Mouse (Mus musculus): ENCODE data around the gene Cldn14. TPM values are rescaled to one million over a fixed set of nuclear protein-coding genes. Genes with fewer than 3 reads are reported as not detected.
"Not testable (repeated sequence)": the region's sequence is repeated elsewhere in the genome, so short reads cannot be mapped to it uniquely, and the experiment has no call there.

The Cldn14 gene
- polyA plus RNA-seq, 1 experiment from 2014 or later = 0.91 TPM

DNA sequence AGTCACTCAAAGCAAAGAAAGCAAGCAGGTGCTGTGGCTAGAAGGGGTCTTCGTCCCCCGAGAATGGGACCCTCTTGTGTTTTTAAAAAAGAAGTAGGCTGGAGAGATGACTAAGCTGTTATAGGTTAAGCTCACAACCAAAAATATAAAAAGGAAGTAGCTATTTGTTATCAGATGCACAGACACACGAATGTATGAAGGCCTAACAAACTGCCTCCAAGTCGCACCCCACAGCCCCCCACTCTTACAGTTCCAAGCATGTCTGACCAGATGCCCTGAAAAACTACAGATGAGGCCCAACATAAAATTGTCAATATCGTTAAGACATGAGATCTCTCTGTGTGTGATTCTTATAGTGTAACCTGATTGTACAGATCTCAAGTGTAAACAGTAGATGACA is 23.6 kb upstream of the Cldn14 start:
- H3K36me3 ChIP-seq = no peaks in the 10 kb centered on the region
- H3K27me3 ChIP-seq = 0 out of 2 replicates have a peak, but pooled peaks cover 2% of the 10 kb centered on the region
- H3K9ac ChIP-seq = no peak overlapping the region
- no peak for ATAC-seq (ENCODE audit: low read depth)
- no peaks in the 10 kb centered on the region for H3K4me1 ChIP-seq (replicated peaks)
- H3K4me2 ChIP-seq = no peak overlapping the region
- WGBS (ENCODE audit: insufficient replicate concordance) = 34% methylated on average over 5 of the region's 5 CpGs
- no peak for DNase-seq
- no peak overlapping the region for H3K4me3 ChIP-seq (replicated peaks)
- no peaks in the 10 kb centered on the region for H3K9me3 ChIP-seq (replicated peaks)
- H3K27ac ChIP-seq = no peak overlapping the region

DNA sequence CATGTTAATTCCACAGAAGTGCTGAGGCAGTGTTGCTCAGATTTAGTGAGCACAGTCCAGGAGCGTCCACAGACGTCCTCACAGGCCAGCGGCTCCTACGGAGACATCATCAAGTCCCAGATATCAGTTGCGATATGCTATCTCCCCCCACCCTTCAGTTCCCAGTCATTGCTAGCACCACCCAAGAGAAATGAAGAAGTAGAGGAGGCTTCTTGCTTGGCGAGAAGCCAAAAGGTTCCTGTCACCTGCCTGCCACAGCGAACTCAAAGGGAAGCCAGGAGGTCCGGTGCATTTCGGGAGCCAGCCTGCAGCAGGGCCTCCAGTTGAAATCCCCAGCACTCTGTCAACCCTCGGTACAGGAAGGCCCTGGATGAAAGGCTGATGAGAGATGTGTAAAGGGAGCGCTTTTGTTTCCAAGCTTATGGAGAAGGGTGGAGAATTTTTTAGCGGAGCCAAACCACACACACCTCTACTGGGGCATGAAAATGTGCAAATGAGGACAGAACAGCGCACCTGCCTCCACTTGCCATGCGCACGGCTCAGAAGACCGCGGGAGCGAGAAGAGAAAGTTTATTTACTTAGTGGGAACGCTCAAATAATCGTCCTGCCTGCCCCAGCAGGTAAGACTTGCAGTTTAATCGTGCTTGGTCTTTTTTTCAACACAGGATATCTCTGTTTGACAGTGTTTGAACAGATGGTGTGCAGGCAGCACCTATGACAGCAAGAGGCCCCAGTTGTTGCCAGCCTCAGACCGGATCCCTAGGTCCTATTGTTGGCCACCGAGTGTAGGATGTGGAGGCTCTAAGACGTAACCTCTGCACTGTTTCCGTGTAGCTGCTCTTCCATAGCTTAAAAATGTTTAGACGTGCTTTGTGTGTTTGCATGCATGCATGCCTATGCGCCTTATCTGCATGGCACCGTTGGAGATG is 15.0 kb upstream of the Cldn14 start:
- DNase-seq (no peak), ATAC-seq (ENCODE audit: low read depth) (no peak)
- Histone ChIP-seq H3K9me3 (replicated peaks) (no peaks in the 10 kb centered on the region), H3K4me1 (replicated peaks) (no peaks in the 10 kb centered on the region), H3K4me2 (no peak overlapping the region), H3K36me3 (no peaks in the 10 kb centered on the region), H3K9ac (no peak overlapping the region), H3K4me3 (replicated peaks) (no peak overlapping the region), H3K27me3 (no peaks in the 10 kb centered on the region), H3K27ac (no peak overlapping the region)
- 60% methylated on average over 28 of the region's 28 CpGs for WGBS (ENCODE audit: insufficient replicate concordance)

DNA sequence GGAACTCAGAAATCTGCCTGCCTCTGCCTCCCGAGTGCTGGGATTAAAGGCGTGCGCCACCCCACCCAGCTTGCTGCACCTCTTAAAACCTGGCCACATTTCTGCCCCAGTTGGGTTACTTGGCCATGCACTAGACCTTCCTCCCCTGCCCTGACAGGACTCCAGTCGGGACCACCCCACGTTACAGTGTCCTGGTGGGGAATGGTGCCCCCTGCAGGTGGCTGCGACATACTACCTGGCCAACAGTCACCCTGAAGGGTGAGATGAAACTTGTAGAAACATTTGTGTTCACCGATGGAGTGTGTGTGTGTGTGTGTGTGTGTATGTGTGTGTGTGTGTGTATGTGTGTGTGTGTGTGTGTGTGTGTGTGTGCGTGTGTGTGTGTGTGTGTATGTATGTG is 11.1 kb upstream of the Cldn14 start:
- H3K9ac ChIP-seq; ATAC-seq (ENCODE audit: low read depth); H3K4me3 ChIP-seq (replicated peaks); DNase-seq; H3K36me3 ChIP-seq; H3K27me3 ChIP-seq; H3K27ac ChIP-seq; H3K9me3 ChIP-seq (replicated peaks); H3K4me1 ChIP-seq (replicated peaks); H3K4me2 ChIP-seq: not testable (repeated sequence)
- 51% methylated on average over 7 of the region's 8 CpGs for WGBS (ENCODE audit: insufficient replicate concordance)

DNA sequence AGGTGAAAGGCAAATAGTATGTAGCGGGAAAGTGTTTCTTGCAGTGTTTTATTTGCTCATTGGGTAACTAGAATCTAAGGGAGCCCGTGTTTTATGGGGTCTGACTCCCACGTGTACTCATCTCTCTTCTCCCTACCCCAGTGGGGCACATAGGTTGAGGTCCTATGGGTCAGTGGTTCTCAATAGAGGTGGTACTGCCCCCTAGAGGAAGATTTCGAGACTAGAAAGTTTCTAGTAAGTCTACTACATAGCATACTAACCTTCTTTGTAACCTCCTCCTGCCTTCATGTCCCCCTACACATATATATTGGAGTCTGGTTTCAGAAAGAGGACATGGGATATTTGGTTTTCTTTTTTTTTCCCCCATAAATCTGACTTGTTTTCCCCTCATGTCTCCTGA is 9.3 kb upstream of the Cldn14 start:
- DNase-seq (no peak), ATAC-seq (ENCODE audit: low read depth) (no peak)
- Histone ChIP-seq H3K36me3 (no peaks in the 10 kb centered on the region), H3K27ac (no peak overlapping the region), H3K4me3 (replicated peaks) (no peak overlapping the region), H3K27me3 (no peaks in the 10 kb centered on the region), H3K4me2 (no peak overlapping the region), H3K4me1 (replicated peaks) (peaks cover 9% of the 10 kb centered on the region), H3K9ac (no peak overlapping the region), H3K9me3 (replicated peaks) (no peaks in the 10 kb centered on the region)
- WGBS (ENCODE audit: insufficient replicate concordance) = 48% methylated on average over 4 of the region's 4 CpGs

DNA sequence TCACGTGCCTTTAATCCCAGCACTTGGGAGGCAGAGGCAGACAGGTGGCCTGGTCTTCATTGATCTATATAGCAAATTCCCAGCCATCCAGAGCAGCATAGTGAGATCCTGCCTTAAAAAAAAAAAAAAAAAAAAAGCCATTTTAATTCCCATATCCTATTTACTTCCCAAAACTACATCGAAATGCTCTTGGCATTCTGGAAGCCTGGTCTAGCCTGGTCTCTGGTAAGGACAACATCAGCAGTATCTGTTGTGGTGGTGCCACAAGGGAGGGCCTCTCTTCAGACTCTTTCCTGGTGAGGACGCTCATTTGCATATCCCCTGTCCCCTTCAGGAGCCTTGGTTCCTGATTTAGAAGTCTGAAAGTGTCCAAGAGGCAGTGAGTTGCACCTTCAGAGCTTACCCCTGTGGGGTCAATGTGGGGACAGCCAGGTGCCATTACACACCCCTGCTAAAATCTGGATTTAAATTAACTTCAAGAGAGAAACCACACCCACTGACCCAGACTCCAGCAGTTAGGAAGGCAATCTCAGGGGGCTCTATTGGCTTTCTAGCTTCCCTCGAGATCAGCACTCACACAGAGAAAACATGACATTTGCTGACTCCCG is 6.0 kb upstream of the Cldn14 start:
- no peak overlapping the region for H3K4me2 ChIP-seq
- peaks cover 11% of the 10 kb centered on the region; the same call in 1 of the 2 replicates for H3K27me3 ChIP-seq
- DNase-seq (no peak), ATAC-seq (ENCODE audit: low read depth) (no peak)
- peaks cover 9% of the 10 kb centered on the region for H3K4me1 ChIP-seq (replicated peaks)
- 58% methylated on average over 5 of the region's 5 CpGs for WGBS (ENCODE audit: insufficient replicate concordance)
- no peaks in the 10 kb centered on the region for H3K9me3 ChIP-seq (replicated peaks)
- no peak overlapping the region for H3K27ac ChIP-seq
- H3K36me3 ChIP-seq = no peaks in the 10 kb centered on the region
- no peak overlapping the region for H3K4me3 ChIP-seq (replicated peaks)
- no peak overlapping the region for H3K9ac ChIP-seq

DNA sequence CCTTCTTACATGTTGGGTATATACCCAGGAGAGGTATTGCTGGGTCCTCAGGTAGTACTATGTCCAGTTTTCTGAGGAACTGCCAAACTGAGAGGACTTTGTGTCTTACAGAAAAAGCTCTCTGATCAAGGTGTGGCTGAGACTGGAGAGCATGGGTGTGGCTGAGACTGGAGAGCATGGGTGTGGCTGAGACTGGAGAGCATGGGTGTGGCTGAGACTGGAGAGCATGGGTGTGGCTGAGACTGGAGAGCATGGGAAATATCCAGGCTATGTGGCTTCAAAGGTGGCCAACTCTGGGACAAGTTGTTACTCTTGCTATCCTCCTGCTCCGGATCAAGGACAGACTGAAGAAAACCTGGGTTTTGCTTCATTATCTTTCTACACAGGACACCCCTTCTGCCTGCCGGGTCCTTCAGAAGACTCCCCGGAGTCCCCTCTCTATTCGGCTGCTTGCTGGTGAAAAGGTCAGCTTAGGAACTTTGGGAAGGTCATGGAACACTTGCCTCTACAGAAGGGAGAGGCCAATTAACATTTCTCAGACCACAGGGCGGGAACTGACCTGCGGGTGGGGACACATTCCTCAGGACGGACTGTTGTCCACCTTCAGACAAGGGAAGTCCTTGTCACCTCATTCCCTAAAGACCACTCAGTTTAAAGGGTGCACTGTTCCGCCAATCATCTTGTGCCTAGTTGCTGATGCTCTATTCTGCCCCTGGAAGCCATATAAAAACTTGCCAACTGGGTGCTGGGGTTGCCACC is 4.9 kb upstream of the Cldn14 start:
- H3K27me3 ChIP-seq = peaks cover 14% of the 10 kb centered on the region; the same call in 1 of the 2 replicates
- H3K27ac ChIP-seq; H3K4me2 ChIP-seq; H3K4me3 ChIP-seq (replicated peaks); H3K4me1 ChIP-seq (replicated peaks); H3K36me3 ChIP-seq; DNase-seq; H3K9me3 ChIP-seq (replicated peaks); H3K9ac ChIP-seq; ATAC-seq (ENCODE audit: low read depth): not testable (repeated sequence)
- WGBS (ENCODE audit: insufficient replicate concordance) = 72% methylated on average over 8 of the region's 8 CpGs

DNA sequence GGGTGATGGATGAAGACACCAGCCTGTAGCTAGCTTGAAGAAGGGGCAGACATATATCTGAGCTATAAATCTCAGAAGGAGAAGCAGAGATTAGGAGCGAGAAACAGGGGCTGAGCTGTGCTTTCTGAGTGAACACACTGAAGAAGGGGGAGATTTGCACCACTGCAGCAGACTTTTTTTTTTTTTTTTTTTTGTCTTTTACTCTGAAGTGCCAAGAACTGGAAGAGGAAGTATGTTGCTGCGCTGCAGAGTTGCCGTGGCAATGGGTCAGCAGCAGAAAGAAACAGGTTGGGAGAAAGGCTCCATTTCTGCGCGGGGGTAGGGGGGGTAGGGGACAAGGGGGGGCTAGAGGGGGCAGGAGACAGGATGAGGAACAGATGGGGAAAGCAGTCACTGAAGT is 2.6 kb upstream of the Cldn14 start:
- no peak overlapping the region for H3K4me2 ChIP-seq
- H3K27ac ChIP-seq = no peak overlapping the region
- ATAC-seq (ENCODE audit: low read depth) (no peak), DNase-seq (no peak)
- no peaks in the 10 kb centered on the region for H3K9me3 ChIP-seq (replicated peaks)
- H3K9ac ChIP-seq = no peak overlapping the region
- H3K27me3 ChIP-seq = peaks cover 14% of the 10 kb centered on the region; the same call in 1 of the 2 replicates
- WGBS (ENCODE audit: insufficient replicate concordance) = 12% methylated on average over 5 of the region's 5 CpGs
- peaks cover 9% of the 10 kb centered on the region for H3K4me1 ChIP-seq (replicated peaks)
- no peak overlapping the region for H3K4me3 ChIP-seq (replicated peaks)
- H3K36me3 ChIP-seq = no peaks in the 10 kb centered on the region

DNA sequence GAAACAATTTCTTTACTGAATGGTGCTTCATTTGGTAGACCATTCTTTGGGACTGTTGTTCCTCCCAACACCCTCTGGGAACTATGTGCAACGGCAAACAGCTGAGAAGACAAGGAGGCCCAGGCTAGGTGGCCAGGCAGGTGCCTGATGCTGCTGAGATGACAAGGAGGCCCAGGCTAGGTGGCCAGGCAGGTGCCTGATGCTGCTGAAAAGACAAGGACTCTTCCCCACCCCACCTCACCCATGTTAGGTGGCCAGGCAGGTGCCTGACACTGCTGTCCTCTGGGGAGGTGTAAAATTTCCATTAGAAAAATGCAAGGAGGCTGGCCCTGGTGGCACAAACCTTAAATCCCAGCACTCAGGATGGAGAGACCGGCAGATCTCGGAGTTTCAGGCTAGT is 2.0 kb upstream of the Cldn14 start:
- no peak overlapping the region for H3K9ac ChIP-seq
- no peak for ATAC-seq (ENCODE audit: low read depth)
- DNase-seq = no peak
- H3K27ac ChIP-seq = no peak overlapping the region
- peaks cover 14% of the 10 kb centered on the region; the same call in 1 of the 2 replicates for H3K27me3 ChIP-seq
- peaks cover 9% of the 10 kb centered on the region for H3K4me1 ChIP-seq (replicated peaks)
- H3K4me2 ChIP-seq = no peak overlapping the region
- no peaks in the 10 kb centered on the region for H3K36me3 ChIP-seq
- no peak overlapping the region for H3K4me3 ChIP-seq (replicated peaks)
- 62% methylated on average over 3 of the region's 3 CpGs for WGBS (ENCODE audit: insufficient replicate concordance)
- H3K9me3 ChIP-seq (replicated peaks) = no peaks in the 10 kb centered on the region

DNA sequence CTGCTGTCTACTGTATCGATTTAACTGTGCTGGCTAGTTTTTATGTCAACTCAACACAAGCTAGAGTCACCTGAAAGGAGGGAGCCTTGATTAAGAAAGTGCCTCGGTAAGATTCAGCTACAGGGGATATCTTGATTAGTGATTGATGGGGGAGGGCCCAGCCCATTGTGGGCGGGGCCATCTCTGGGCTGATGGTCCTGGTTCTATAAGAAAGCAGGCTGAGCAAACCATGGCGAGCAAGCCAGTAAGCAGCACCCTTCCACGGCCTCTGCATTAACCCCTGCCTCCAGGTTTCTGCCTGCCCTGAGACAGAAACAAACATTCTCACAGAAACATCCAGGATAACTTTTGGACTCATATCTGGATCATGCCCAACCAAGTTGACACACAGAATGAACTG is 1.5 kb upstream of the Cldn14 start:
- whole genome bisulfite sequencing (ENCODE audit: insufficient replicate concordance) = 58% methylated on average over 5 of the region's 5 CpGs
- Histone ChIP-seq H3K4me3 (replicated peaks) (no peak overlapping the region), H3K4me2 (no peak overlapping the region), H3K4me1 (replicated peaks) (peaks cover 9% of the 10 kb centered on the region), H3K9me3 (replicated peaks) (no peaks in the 10 kb centered on the region), H3K27me3 (peaks cover 14% of the 10 kb centered on the region; the same call in 1 of the 2 replicates), H3K36me3 (no peaks in the 10 kb centered on the region), H3K9ac (no peak overlapping the region), H3K27ac (no peak overlapping the region)
- DNase-seq (no peak), ATAC-seq (ENCODE audit: low read depth) (no peak)

DNA sequence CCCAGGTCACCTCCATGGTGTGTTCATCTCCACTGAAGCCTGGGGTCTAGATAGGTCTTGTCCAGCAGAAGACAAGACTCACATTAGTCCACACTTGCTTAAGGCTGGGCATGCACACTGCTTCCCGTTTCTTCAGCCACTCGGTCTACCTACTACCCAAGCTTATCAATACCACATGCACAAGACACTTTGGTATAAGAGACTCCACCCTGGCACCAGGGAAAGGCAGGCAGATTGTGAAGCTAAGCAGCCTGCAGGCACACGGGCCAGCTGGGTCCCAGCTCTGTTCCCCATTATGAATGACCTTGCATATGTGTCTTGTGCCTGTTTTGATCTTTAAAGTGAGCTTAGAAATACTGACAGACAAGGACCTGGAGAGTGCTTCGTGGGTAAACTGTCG is 719 bp upstream of the Cldn14 start:
- WGBS (ENCODE audit: insufficient replicate concordance) = 43% methylated on average over 5 of the region's 5 CpGs
- Histone ChIP-seq H3K4me1 (replicated peaks) (peaks cover 9% of the 10 kb centered on the region), H3K27ac (no peak overlapping the region), H3K9me3 (replicated peaks) (no peaks in the 10 kb centered on the region), H3K4me3 (replicated peaks) (no peak overlapping the region), H3K9ac (no peak overlapping the region), H3K36me3 (no peaks in the 10 kb centered on the region), H3K27me3 (peaks cover 14% of the 10 kb centered on the region; the same call in 1 of the 2 replicates), H3K4me2 (no peak overlapping the region)
- ATAC-seq (ENCODE audit: low read depth) = no peak
- no peak for DNase-seq

Data from liver, embryonic 13.5 days (tissue).